Mouse (Mus musculus) liver, adult 2 months (tissue): ENCODE measurements around the gene Dpy30.
A peak's percentile ranks its signal among the peaks of the same experiment; 100 is the strongest.

Experiments used
- CTCF ChIP-seq: fragments of 200-500 bp; IDR thresholded peaks from 2 replicates; pipeline ENCODE4 v1.5.1; 2011; ENCODE audit warnings: low read depth, low read length, control low read depth
- POLR2A ChIP-seq: fragments of 200-500 bp; IDR thresholded peaks from 2 replicates; pipeline ENCODE4 v1.6.1; 2011; ENCODE audit warnings: low read length, control low read depth; ENCODE audit not compliant: insufficient read depth; ENCODE audit errors: extremely low read depth

DNA sequence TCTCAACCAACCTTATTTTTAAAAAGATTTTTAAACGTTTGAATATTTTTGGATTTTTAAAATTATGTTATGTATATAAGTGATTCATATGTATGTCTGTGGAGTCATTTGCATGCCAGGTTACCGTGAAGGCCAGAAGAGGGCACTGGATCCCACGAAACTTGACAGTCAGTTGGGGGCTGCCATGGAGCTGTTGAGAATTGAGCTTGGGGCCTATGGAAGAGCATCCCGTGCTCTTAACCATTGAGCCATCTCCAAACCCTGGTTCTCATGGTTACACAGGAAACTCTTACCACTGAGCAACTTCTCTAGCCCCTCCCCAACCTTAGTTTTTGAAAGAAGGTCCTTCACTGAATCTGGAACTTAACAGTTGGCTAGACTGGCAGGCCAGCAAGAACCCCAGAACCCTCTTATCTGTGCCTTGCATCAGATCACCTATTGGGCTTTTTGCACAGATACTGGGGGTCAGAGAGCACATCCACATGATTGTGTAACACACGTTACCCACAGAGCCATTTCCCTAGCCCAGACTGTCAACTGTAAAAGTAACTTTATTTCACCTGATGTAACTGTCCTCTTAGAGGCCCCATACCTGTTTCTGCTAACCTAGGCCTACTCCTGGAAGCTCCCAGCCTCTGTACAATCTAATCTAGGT lies 1.2 kb downstream of the Dpy30 start:
- TF ChIP-seq CTCF (peak; percentile 28), POLR2A (no peak)
